Mouse (Mus musculus): ENCODE measurements around the gene Oas3.

DNA sequence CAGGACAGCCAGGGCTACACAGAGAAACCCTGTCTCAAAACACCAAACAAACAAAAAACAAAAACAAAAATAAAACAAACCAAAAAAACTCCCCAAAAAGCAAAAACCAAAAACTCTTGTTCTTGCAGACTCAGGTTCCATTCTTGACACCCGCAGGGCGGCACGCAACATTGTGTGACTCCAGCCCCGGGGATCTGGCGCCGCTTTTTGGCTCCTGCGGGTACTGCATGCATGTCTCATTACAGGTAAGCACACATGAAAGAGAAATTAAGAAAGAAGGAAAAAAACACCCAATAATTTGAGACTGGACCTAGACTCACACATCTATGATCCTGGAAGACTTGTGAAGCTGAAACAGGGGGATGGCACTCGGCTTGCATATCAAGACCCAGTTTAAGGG lies 12.5 kb downstream of the Oas3 start:
- TF ChIP-seq POLR2A (IDR thresholded peaks at IDR 0.05; ENCODE audit: insufficient read depth, low read depth, low read length) (no peak), CTCF (IDR thresholded peaks at IDR 0.05) (no peak), EP300 (IDR thresholded peaks at IDR 0.05; ENCODE audit: insufficient read depth, low read depth, low read length) (no peak)

All from heart, adult 2 months (tissue).